Mouse (Mus musculus): ENCODE results near the gene Vamp2.

DNA sequence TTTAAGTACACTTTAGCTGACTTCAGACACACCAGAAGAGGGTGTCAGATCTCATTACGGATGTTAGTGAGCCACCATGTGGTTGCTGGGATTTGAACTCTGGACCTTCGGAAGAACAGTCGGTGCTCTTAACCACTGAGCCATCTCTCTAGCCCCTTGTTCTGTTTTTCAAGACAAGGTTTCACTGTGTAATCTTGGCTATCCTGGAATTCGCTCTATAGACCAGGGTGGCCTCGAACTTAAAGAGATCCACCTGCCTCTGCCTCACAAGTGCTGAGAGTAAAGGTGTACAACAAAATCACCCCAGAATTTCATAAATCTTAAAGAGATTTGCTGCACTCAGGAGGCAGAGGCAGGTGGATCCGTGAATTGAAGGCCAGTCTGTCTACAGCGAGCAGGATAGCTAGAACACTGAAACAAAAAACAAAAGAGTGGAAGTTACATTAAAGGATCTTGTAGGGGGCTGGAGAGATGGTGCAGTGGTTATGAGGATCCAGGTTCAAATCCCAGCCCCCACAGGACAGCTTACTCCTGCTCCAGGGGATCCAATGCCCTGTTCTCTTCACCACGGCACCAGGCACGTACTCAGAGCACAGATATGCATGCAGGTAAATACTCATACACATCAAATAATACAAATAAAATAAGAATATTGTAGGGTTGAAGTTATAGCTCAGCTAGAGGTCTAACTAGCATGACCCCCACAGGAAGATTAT is 12.4 kb upstream of the Vamp2 start:
- TF ChIP-seq CTCF (IDR thresholded peaks at IDR 0.05; ENCODE audit: extremely low read depth, insufficient read length, insufficient replicate concordance, low read depth, low read length) (no peak), POLR2A (IDR thresholded peaks at IDR 0.05; ENCODE audit: low read depth, low read length) (no peak)

Measured in small intestine, adult 2 months (tissue).